ENCODE assay signal across 8 mouse cellular contexts in the genomic region with DNA sequence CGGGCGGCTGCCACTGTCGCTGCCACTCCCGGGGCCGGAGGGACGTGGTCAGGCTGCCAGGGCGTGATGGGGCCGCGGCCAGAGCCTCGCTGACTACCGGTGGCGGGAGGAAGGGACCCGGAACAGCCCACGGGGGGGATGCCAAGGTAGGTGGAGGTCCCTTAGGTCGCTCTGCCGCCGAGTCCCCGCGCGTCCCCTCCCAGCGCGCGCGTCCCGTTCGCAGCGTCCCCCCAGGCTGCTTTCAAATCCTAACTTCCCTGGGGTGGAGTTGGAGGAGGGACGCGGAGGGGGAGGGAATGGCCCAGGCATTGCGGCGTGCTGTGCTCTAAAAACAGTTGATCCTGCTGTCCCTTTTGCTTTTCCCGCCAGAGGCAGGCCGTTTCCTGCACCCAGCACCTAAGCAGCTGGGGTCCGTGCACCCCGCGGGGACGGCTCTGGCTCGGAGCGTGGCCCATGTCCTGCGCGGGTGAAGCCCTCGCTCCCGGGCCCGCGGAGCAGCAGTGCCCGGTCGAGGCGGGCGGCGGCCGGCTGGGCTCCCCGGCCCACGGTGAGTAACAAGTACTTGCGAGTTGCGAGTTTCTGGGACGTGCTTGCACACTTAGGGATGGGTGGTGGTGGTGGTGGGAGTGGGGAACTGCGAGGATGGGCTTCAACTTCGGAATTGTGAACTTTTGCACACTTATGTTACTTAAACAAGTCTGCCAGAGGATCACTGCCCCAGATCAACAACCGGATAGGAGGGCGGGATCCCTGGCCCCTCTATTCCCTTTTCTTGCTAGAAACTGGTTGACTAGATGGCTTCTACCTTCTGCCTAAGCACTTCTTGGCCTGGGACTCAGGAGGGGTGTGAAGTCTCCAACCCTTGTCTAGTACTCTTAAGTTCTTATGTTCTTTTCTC. TPM values are rescaled to one million over a fixed set of nuclear protein-coding genes. Genes with fewer than 3 reads are reported as not detected.
A peak's percentile ranks its signal among the peaks of the same experiment; 100 is the strongest.
DNase-seq lines count a peak whose midpoint lies in the region; ATAC-seq lines count a peak whose summit lies in the region.

No protein-coding gene starts in this region.

- H3K36me3 ChIP-seq in forebrain, embryonic 13.5 days (ENCODE audit: poor library complexity, severe bottlenecking) = no peaks in the 10 kb centered on the region

- peaks cover 13% of the 10 kb centered on the region for H3K4me1 ChIP-seq in forebrain, embryonic 13.5 days

- H3K27ac ChIP-seq in forebrain, embryonic 13.5 days = no peak overlapping the region

- intact Hi-C loops in heart, postnatal 36 days (cut with DNase I) = loop anchor here (2.0 kb wide), 2 partner anchors 22 to 70 kb away; no protein-coding TSS in a partner anchor

- WGBS in forebrain, embryonic 13.5 days = 1% methylated on average over 47 of the region's 60 CpGs

- DNase-seq in CD8-positive naive resting alpha-beta T cell, adult 2 months (ENCODE audit: low read depth in 2 of 2, low spot score in 2 of 2) = peak; percentile 14 to 39
- DNase-seq in adrenal gland, adult 18-20 months (ENCODE audit: low spot score in 2 of 2) = peak; percentile 69 to 70
- DNase-seq in heart, postnatal 36 days = peak; percentile 74 to 85
- DNase-seq in layer of hippocampus, postnatal 25 days (ENCODE audit: extremely low spot score in 1 of 2, low spot score in 1 of 2) = peak; percentile 5 to 9
- DNase-seq in mesoderm, embryonic 11.5 days (ENCODE audit: low read depth, low spot score) = peak; percentile 53
- peak; percentile 8 for DNase-seq in spleen, adult 12 weeks (ENCODE audit: low spot score)

- H3K4me2 ChIP-seq in forebrain, embryonic 13.5 days = peak overlapping the region; percentile 96

- H3K27me3 ChIP-seq in forebrain, embryonic 13.5 days = peaks cover 7% of the 10 kb centered on the region; the same call in 1 of the 2 replicates

- peak overlapping the region; percentile 62 for H3K4me3 ChIP-seq in forebrain, embryonic 13.5 days

- peak overlapping the region; percentile 78 for H3K9ac ChIP-seq in forebrain, embryonic 13.5 days

- ATAC-seq in forebrain, embryonic 13.5 days = peak; percentile 87
- ATAC-seq in erythroid progenitor cell, adult 5-6 weeks (replicated peaks; ENCODE audit: low FRiP score, poor library complexity, severe bottlenecking) = no peak

- no peaks in the 10 kb centered on the region for H3K9me3 ChIP-seq in forebrain, embryonic 13.5 days (replicated peaks)

RNA-seq across cellular contexts. Expression of gene Mdfic, which starts 0.6 kb away (rescaled TPM):
- 10 to 100 TPM; 34.9 to 63.6 TPM for total RNA-seq in adrenal gland, adult 18-20 months (2021)
- 1.6 and 1.7 TPM in 2 replicates for polyA plus RNA-seq in forebrain, embryonic 13.5 days (2015; fragmentation: Nextera tagmentation; extraction: Ambion mirVana)
- 10 to 100 TPM; 15.3 to 17.9 TPM for total RNA-seq in heart, postnatal 36 days (2021)
- total RNA-seq in layer of hippocampus, postnatal 25 days (2021) = 1 to 10 TPM; 3.3 to 4.0 TPM
- 2.9 and 6.7 TPM in 2 replicates for total RNA-seq in erythroid progenitor cell, adult 5-6 weeks (2015; ENCODE audit: low replicate concordance)
- total RNA-seq in erythroid progenitor cell, adult 5-6 weeks (2017; ENCODE audit: low replicate concordance) = 4.5 and 6.0 TPM in 2 replicates

Comparison
In these comparisons a context has a peak if more than half of its experiments do, and no peak if none do; other contexts are left out.
1. DNase-seq: peak in every context shown above with its lines; median percentile 80 in heart, postnatal 36 days; 70 in adrenal gland, adult 18-20 months; 53 in mesoderm, embryonic 11.5 days; 26 in CD8-positive naive resting alpha-beta T cell, adult 2 months; 8 in spleen, adult 12 weeks; 7 in layer of hippocampus, postnatal 25 days.